Mouse (Mus musculus): Measurements from ENCODE around the gene Rpl37. TPM values are rescaled to one million over a fixed set of nuclear protein-coding genes. Genes with fewer than 3 reads are reported as not detected.
A peak's percentile ranks its signal among the peaks of the same experiment; 100 is the strongest.

Gene Rpl37
- 243 and 252 TPM in 2 replicates for polyA plus RNA-seq (2015; fragmentation: Nextera tagmentation; extraction: Ambion mirVana)

GRCm38 (mm10) chr15:5116270-5117030, at the start of gene Rpl37:
Rpl37 (plus strand) TSS chr15:5116645.
- H3K4me3 ChIP-seq (ENCODE audit: low read length), result peak within 1 kb of the TSS; percentile 81
- ATAC-seq, result peak; percentile 99
- under 1% methylated on average over 50 of the region's 55 CpGs for WGBS
- H3K4me2 ChIP-seq (ENCODE audit: low read length), result peak within 1 kb of the TSS; percentile 78
- peak within 1 kb of the TSS; percentile 80 for H3K9ac ChIP-seq (ENCODE audit: low read depth, low read length)
- peak within 1 kb of the TSS; percentile 86 for H3K27ac ChIP-seq (ENCODE audit: low read depth, low read length)
- peaks cover 23% of the 10 kb centered on the region for H3K36me3 ChIP-seq (ENCODE audit: control insufficient read depth, insufficient read depth, low read length)
- no peaks in the 10 kb centered on the region for H3K9me3 ChIP-seq (ENCODE audit: control insufficient read depth, low read length)
- H3K4me1 ChIP-seq (ENCODE audit: control insufficient read depth, insufficient read depth, low read depth, low read length), result peaks cover 15% of the 10 kb centered on the region
- no peaks in the 10 kb centered on the region for H3K27me3 ChIP-seq (replicated peaks; ENCODE audit: control insufficient read depth, insufficient read depth, low read length)

- H3K9ac ChIP-seq (ENCODE audit: low read depth, low read length), result no peak overlapping the region
- 62% methylated on average over 15 of the region's 15 CpGs for WGBS
- peak; percentile 92 for ATAC-seq
- H3K27me3 ChIP-seq (replicated peaks; ENCODE audit: control insufficient read depth, insufficient read depth, low read length), result no peaks in the 10 kb centered on the region
- H3K9me3 ChIP-seq (ENCODE audit: control insufficient read depth, low read length), result no peaks in the 10 kb centered on the region
- H3K4me1 ChIP-seq (ENCODE audit: control insufficient read depth, insufficient read depth, low read depth, low read length), result no peaks in the 10 kb centered on the region
- no peak overlapping the region for H3K4me3 ChIP-seq (ENCODE audit: low read length)
- no peak overlapping the region for H3K27ac ChIP-seq (ENCODE audit: low read depth, low read length)
- no peaks in the 10 kb centered on the region for H3K36me3 ChIP-seq (ENCODE audit: control insufficient read depth, insufficient read depth, low read length)
- no peak overlapping the region for H3K4me2 ChIP-seq (ENCODE audit: low read length)
Measured at GRCm38 (mm10) chr15:5068801-5069518, 47.5 kb upstream of the Rpl37 start.

DNA sequence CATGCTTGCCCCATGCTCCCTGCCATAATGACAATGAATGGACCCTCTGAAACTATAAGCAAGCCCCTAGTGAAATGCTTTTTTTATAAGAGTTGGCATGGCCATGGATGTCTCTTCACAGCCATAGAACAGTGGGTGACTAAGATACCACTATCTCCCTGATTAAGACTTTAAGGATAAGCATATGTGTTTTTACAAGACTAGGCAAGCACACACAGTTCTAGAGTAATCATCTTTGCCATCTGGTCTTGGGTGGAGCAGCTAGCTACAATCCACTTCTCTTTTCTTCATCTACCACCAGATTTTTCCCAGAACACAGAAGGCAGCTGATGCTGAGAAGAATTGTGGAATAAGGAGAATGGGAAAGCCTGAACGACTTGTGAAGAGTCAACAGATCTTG, 35.2 kb upstream of the Rpl37 start:
- no peak overlapping the region for H3K4me2 ChIP-seq (ENCODE audit: low read length)
- H3K27ac ChIP-seq (ENCODE audit: low read depth, low read length), result no peak overlapping the region
- H3K27me3 ChIP-seq (replicated peaks; ENCODE audit: control insufficient read depth, insufficient read depth, low read length), result no peaks in the 10 kb centered on the region
- H3K4me3 ChIP-seq (ENCODE audit: low read length), result no peak overlapping the region
- WGBS, result 80% methylated on average over 1 of the region's 1 CpGs
- no peak overlapping the region for H3K9ac ChIP-seq (ENCODE audit: low read depth, low read length)
- no peaks in the 10 kb centered on the region for H3K4me1 ChIP-seq (ENCODE audit: control insufficient read depth, insufficient read depth, low read depth, low read length)
- no peaks in the 10 kb centered on the region for H3K9me3 ChIP-seq (ENCODE audit: control insufficient read depth, low read length)
- no peak for ATAC-seq
- H3K36me3 ChIP-seq (ENCODE audit: control insufficient read depth, insufficient read depth, low read length), result no peaks in the 10 kb centered on the region

DNA sequence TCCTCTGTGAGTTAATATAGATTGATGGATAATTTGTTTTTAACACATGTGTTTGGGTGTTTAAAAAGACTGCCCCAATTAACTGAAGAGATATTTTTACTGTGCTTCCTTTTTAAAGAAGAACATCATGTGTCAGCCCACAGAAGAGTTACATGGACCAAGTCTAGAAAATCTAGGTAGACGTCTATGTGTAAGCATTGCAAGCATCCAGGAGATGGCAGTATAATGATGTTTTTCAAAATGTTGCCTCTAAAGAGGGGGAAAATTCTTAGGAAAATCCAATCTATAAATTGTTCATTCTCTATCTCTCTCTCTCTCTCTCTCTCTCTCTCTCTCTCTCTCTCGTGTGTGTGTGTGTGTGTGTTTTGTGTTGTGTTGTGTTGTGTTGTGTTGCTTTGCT, 30.3 kb upstream of the Rpl37 start:
- H3K9me3 ChIP-seq (ENCODE audit: control insufficient read depth, low read length), result no peaks in the 10 kb centered on the region
- ATAC-seq, result peak; percentile 71
- no peak overlapping the region for H3K4me2 ChIP-seq (ENCODE audit: low read length)
- H3K27me3 ChIP-seq (replicated peaks; ENCODE audit: control insufficient read depth, insufficient read depth, low read length), result no peaks in the 10 kb centered on the region
- H3K27ac ChIP-seq (ENCODE audit: low read depth, low read length), result no peak overlapping the region
- H3K4me3 ChIP-seq (ENCODE audit: low read length), result no peak overlapping the region
- H3K36me3 ChIP-seq (ENCODE audit: control insufficient read depth, insufficient read depth, low read length), result no peaks in the 10 kb centered on the region
- H3K9ac ChIP-seq (ENCODE audit: low read depth, low read length), result no peak overlapping the region
- no peaks in the 10 kb centered on the region for H3K4me1 ChIP-seq (ENCODE audit: control insufficient read depth, insufficient read depth, low read depth, low read length)
- 16% methylated on average over 2 of the region's 2 CpGs for WGBS

DNA sequence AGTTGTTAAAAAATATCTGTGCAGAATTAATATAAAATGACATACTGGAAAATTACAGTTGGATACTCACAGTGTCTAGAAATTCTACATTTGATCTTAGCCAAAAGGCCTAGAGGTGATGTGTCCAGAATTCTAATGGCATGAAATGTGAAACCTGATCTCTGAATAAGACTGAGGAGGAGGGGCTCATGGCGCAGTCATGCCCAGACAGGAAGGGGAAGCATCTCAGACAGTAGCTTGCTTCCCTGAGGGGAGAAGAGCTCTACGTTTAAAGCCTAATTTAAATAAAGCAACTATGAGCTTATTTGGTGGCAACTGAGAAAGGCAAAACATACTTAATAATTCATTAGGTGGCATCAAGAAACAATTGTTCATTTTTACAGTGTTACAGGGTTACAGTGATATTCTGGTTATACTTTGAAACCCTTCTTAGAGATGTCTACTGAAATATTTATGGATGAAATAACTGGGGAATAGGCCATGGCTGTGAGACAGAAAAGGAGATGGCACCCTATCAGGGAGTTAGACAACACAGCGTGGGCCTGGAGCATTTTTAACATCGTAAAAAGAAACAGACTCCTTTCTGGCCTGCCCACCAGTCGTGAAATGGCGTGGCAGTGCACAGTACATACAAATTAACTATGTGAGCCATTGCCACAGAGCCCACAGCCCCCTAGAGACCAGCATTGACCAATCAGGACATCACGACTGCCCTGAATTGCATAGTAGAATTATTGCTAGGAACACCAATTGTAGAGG, 27.4 kb upstream of the Rpl37 start:
- WGBS, result 58% methylated on average over 7 of the region's 7 CpGs
- Histone ChIP-seq H3K36me3 (ENCODE audit: control insufficient read depth, insufficient read depth, low read length) (no peaks in the 10 kb centered on the region), H3K4me1 (ENCODE audit: control insufficient read depth, insufficient read depth, low read depth, low read length) (no peaks in the 10 kb centered on the region), H3K27ac (ENCODE audit: low read depth, low read length) (no peak overlapping the region), H3K4me3 (ENCODE audit: low read length) (no peak overlapping the region), H3K4me2 (ENCODE audit: low read length) (no peak overlapping the region), H3K9ac (ENCODE audit: low read depth, low read length) (no peak overlapping the region), H3K27me3 (replicated peaks; ENCODE audit: control insufficient read depth, insufficient read depth, low read length) (no peaks in the 10 kb centered on the region), H3K9me3 (ENCODE audit: control insufficient read depth, low read length) (no peaks in the 10 kb centered on the region)
- peak; percentile 58; the same call in 1 of the 2 replicates for ATAC-seq

GRCm38 (mm10) chr15:5090131-5090530, 26.3 kb upstream of the Rpl37 start:
- H3K4me2 ChIP-seq (ENCODE audit: low read length), result no peak overlapping the region
- ATAC-seq, result no peak
- 93% methylated on average over 10 of the region's 10 CpGs for WGBS
- H3K36me3 ChIP-seq (ENCODE audit: control insufficient read depth, insufficient read depth, low read length), result no peaks in the 10 kb centered on the region
- no peaks in the 10 kb centered on the region for H3K27me3 ChIP-seq (replicated peaks; ENCODE audit: control insufficient read depth, insufficient read depth, low read length)
- H3K9me3 ChIP-seq (ENCODE audit: control insufficient read depth, low read length), result no peaks in the 10 kb centered on the region
- H3K4me3 ChIP-seq (ENCODE audit: low read length), result no peak overlapping the region
- H3K4me1 ChIP-seq (ENCODE audit: control insufficient read depth, insufficient read depth, low read depth, low read length), result no peaks in the 10 kb centered on the region
- no peak overlapping the region for H3K27ac ChIP-seq (ENCODE audit: low read depth, low read length)
- H3K9ac ChIP-seq (ENCODE audit: low read depth, low read length), result no peak overlapping the region

- Histone ChIP-seq H3K9me3 (ENCODE audit: control insufficient read depth, low read length) (no peaks in the 10 kb centered on the region), H3K9ac (ENCODE audit: low read depth, low read length) (no peak overlapping the region), H3K27ac (ENCODE audit: low read depth, low read length) (no peak overlapping the region), H3K4me3 (ENCODE audit: low read length) (no peak overlapping the region), H3K36me3 (ENCODE audit: control insufficient read depth, insufficient read depth, low read length) (no peaks in the 10 kb centered on the region), H3K27me3 (replicated peaks; ENCODE audit: control insufficient read depth, insufficient read depth, low read length) (no peaks in the 10 kb centered on the region), H3K4me1 (ENCODE audit: control insufficient read depth, insufficient read depth, low read depth, low read length) (no peaks in the 10 kb centered on the region), H3K4me2 (ENCODE audit: low read length) (no peak overlapping the region)
- no peak for ATAC-seq
- 89% methylated on average over 11 of the region's 11 CpGs for WGBS
Measured at GRCm38 (mm10) chr15:5095534-5096301, 20.7 kb upstream of the Rpl37 start.

DNA sequence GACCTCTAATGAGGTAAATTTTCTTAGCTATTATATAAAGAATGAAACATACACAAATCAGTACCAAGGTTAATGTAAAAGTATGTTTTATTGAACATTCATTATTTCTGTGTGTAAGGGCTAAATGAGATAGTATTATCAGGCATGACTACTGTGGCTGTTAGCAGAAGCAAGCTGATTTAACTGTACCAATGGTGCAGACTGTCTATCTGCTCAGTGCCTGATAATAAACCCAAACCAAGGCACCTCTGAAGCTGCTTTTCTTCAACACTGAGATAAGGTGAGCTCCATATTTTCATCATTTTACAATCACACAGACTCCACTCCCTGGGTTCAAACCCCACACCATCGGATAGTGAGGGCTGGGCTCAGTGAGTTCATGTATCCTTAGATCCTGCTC, 19.1 kb upstream of the Rpl37 start:
- WGBS, result 93% methylated on average over 1 of the region's 1 CpGs
- Histone ChIP-seq H3K27me3 (replicated peaks; ENCODE audit: control insufficient read depth, insufficient read depth, low read length) (no peaks in the 10 kb centered on the region), H3K9ac (ENCODE audit: low read depth, low read length) (no peak overlapping the region), H3K27ac (ENCODE audit: low read depth, low read length) (no peak overlapping the region), H3K9me3 (ENCODE audit: control insufficient read depth, low read length) (no peaks in the 10 kb centered on the region), H3K4me1 (ENCODE audit: control insufficient read depth, insufficient read depth, low read depth, low read length) (no peaks in the 10 kb centered on the region), H3K36me3 (ENCODE audit: control insufficient read depth, insufficient read depth, low read length) (no peaks in the 10 kb centered on the region), H3K4me3 (ENCODE audit: low read length) (no peak overlapping the region), H3K4me2 (ENCODE audit: low read length) (no peak overlapping the region)
- no peak for ATAC-seq
